Mouse (Mus musculus): ENCODE data around the gene Aqr. TPM values are rescaled to one million over a fixed set of nuclear protein-coding genes. Genes with fewer than 3 reads are reported as not detected.
"Not testable (repeated sequence)": the region's sequence is repeated elsewhere in the genome, so short reads cannot be mapped to it uniquely, and the experiment has no call there.

The Aqr gene
- 18.4 TPM for polyA plus RNA-seq (2012; fragmentation: generic; extraction: Trizol)

DNA sequence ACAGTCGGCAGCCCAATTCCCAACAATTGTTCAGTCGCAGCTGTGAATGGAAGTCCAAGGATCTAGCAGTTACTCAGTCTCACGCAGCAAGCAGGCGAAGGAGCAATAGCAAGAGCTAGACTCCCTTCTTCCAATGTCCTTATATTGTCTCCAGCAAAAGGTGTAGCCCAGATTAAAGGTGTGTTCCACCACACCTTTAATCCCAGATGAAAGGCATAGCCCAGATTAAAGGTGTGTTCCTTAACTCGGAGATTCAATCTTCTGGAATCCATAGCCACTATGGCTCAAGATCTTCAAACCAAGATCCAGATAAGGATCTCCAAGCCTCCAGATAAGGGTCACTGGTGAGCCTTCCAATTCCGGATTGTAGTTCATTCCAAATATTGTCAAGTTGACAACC is at the start of gene Aqr:
Gene Aqr, minus strand, starts transcription at position 101 of the 400 bp plus-strand sequence.
- not testable (repeated sequence) for H3K27me3 ChIP-seq (ENCODE audit: control insufficient read depth, insufficient read depth, insufficient read length); H3K4me3 ChIP-seq; H3K36me3 ChIP-seq (ENCODE audit: control insufficient read depth, insufficient read depth); H3ac ChIP-seq (ENCODE audit: control insufficient read depth, insufficient read length); H3K79me2 ChIP-seq (ENCODE audit: control insufficient read depth, insufficient read depth); H3K4me2 ChIP-seq (ENCODE audit: low read depth)

GRCm38 (mm10) chr2:114236566-114236965 is 49.7 kb upstream of the Aqr start:
- Histone ChIP-seq H3K27me3 (ENCODE audit: control insufficient read depth, insufficient read depth, insufficient read length) (no peaks in the 10 kb centered on the region), H3K4me3 (no peak overlapping the region), H3ac (ENCODE audit: control insufficient read depth, insufficient read length) (no peak overlapping the region), H3K4me2 (ENCODE audit: low read depth) (no peak overlapping the region), H3K36me3 (ENCODE audit: control insufficient read depth, insufficient read depth) (no peaks in the 10 kb centered on the region), H3K79me2 (ENCODE audit: control insufficient read depth, insufficient read depth) (no peaks in the 10 kb centered on the region)
- no peak for TF ChIP-seq CEBPB (IDR thresholded peaks at IDR 0.05; ENCODE audit: insufficient read depth, poor library complexity, severe bottlenecking)

- Histone ChIP-seq H3K4me2 (ENCODE audit: low read depth) (no peak overlapping the region), H3K36me3 (ENCODE audit: control insufficient read depth, insufficient read depth) (no peaks in the 10 kb centered on the region), H3K79me2 (ENCODE audit: control insufficient read depth, insufficient read depth) (no peaks in the 10 kb centered on the region), H3K27me3 (ENCODE audit: control insufficient read depth, insufficient read depth, insufficient read length) (no peaks in the 10 kb centered on the region), H3ac (ENCODE audit: control insufficient read depth, insufficient read length) (no peak overlapping the region), H3K4me3 (no peak overlapping the region)
- TF ChIP-seq E2F4 (IDR thresholded peaks at IDR 0.05; ENCODE audit: insufficient read depth) (no peak), POLR2AphosphoS2 (IDR thresholded peaks at IDR 0.05; ENCODE audit: insufficient read length, low read depth) (no peak), TCF12 (IDR thresholded peaks at IDR 0.05; ENCODE audit: insufficient read depth, poor library complexity, severe bottlenecking) (no peak), SRF (IDR thresholded peaks at IDR 0.05; ENCODE audit: control insufficient read depth, insufficient read length, low read depth) (no peak), REST (IDR thresholded peaks at IDR 0.05; ENCODE audit: insufficient read depth, insufficient read length) (no peak), TCF3 (IDR thresholded peaks at IDR 0.05; ENCODE audit: insufficient read length, low read depth) (no peak), MYOG (IDR thresholded peaks at IDR 0.05; ENCODE audit: control insufficient read depth in 1 of 3, insufficient read depth in 1 of 3, insufficient read length in 2 of 3, low read depth in 2 of 3) (no peak), USF1 (IDR thresholded peaks at IDR 0.05; ENCODE audit: low read depth) (no peak), CEBPB (IDR thresholded peaks at IDR 0.05; ENCODE audit: insufficient read depth, poor library complexity, severe bottlenecking) (no peak)
Observed at GRCm38 (mm10) chr2:114235584-114235983, 48.8 kb upstream of the Aqr start.

DNA sequence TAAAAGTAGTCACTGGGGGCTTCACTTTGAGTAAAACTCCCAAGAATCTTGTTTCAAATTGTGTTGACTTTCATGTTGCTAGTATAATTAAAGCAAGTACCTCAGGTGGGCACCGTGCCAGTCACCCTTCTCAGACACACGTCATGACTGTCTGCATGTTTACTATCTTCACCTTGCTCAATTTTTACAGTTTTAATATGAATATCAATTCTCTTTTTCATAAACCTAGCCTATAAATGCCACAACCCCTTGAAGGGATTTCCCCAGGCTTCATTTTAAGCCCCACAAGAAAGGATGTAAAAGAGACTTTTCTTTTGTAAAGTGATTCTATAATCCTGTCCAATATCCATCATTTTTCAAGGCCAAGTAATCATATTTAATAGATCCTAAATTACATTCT is 44.4 kb upstream of the Aqr start:
- TF ChIP-seq MAX (IDR thresholded peaks at IDR 0.05; ENCODE audit: low read depth) (no peak), E2F4 (IDR thresholded peaks at IDR 0.05; ENCODE audit: insufficient read depth) (no peak), POLR2AphosphoS2 (IDR thresholded peaks at IDR 0.05; ENCODE audit: insufficient read length, low read depth) (no peak), CEBPB (IDR thresholded peaks at IDR 0.05; ENCODE audit: insufficient read depth, poor library complexity, severe bottlenecking) (no peak), SRF (IDR thresholded peaks at IDR 0.05; ENCODE audit: control insufficient read depth, insufficient read length, low read depth) (no peak), USF1 (IDR thresholded peaks at IDR 0.05; ENCODE audit: low read depth) (no peak), MYOG (IDR thresholded peaks at IDR 0.05; ENCODE audit: control insufficient read depth in 1 of 3, insufficient read depth in 1 of 3, insufficient read length in 2 of 3, low read depth in 2 of 3) (no peak), POLR2A (IDR thresholded peaks at IDR 0.05; ENCODE audit: insufficient read length, low read depth) (no peak), TCF3 (IDR thresholded peaks at IDR 0.05; ENCODE audit: insufficient read length, low read depth) (no peak), MYOD1 (IDR thresholded peaks at IDR 0.05; ENCODE audit: control insufficient read depth in 1 of 3, insufficient read length in 2 of 3, low read depth in 2 of 3) (no peak), TCF12 (IDR thresholded peaks at IDR 0.05; ENCODE audit: insufficient read depth, poor library complexity, severe bottlenecking) (no peak), REST (IDR thresholded peaks at IDR 0.05; ENCODE audit: insufficient read depth, insufficient read length) (no peak)
- H3K27me3 ChIP-seq (ENCODE audit: control insufficient read depth, insufficient read depth, insufficient read length) = no peaks in the 10 kb centered on the region
- no peaks in the 10 kb centered on the region for H3K79me2 ChIP-seq (ENCODE audit: control insufficient read depth, insufficient read depth)
- H3K4me2 ChIP-seq (ENCODE audit: low read depth) = no peak overlapping the region
- no peaks in the 10 kb centered on the region for H3K36me3 ChIP-seq (ENCODE audit: control insufficient read depth, insufficient read depth)
- H3ac ChIP-seq (ENCODE audit: control insufficient read depth, insufficient read length) = no peak overlapping the region
- H3K4me3 ChIP-seq = no peak overlapping the region

DNA sequence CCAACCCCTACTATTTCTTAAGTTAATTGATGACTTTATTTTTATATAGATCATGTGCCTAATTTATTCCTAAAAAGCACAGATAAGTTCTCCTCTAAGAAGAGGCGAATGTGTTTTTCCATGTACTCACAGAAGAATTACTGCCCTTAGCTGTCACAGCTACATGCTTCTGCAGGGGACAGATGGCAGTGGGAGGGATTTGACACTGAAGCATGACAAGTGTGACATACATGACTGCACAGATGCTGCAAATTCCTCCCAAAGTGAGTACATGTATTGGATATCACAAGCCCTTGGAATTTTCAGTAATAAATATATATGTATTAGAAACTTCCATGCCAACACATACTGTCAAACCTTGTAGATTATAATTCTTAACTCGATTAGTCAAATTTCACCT is 41.8 kb upstream of the Aqr start:
- no peaks in the 10 kb centered on the region for H3K36me3 ChIP-seq (ENCODE audit: control insufficient read depth, insufficient read depth)
- H3K79me2 ChIP-seq (ENCODE audit: control insufficient read depth, insufficient read depth) = no peaks in the 10 kb centered on the region
- no peak overlapping the region for H3K4me2 ChIP-seq (ENCODE audit: low read depth)
- no peak overlapping the region for H3ac ChIP-seq (ENCODE audit: control insufficient read depth, insufficient read length)
- H3K4me3 ChIP-seq = no peak overlapping the region
- no peaks in the 10 kb centered on the region for H3K27me3 ChIP-seq (ENCODE audit: control insufficient read depth, insufficient read depth, insufficient read length)
- no peak for TF ChIP-seq POLR2A (IDR thresholded peaks at IDR 0.05; ENCODE audit: insufficient read length, low read depth)
- no peak for TF ChIP-seq TCF12 (IDR thresholded peaks at IDR 0.05; ENCODE audit: insufficient read depth, poor library complexity, severe bottlenecking)
- no peak for TF ChIP-seq MYOG (IDR thresholded peaks at IDR 0.05; ENCODE audit: control insufficient read depth in 1 of 3, insufficient read depth in 1 of 3, insufficient read length in 2 of 3, low read depth in 2 of 3)
- no peak for TF ChIP-seq TCF3 (IDR thresholded peaks at IDR 0.05; ENCODE audit: insufficient read length, low read depth)
- TF ChIP-seq MAX (IDR thresholded peaks at IDR 0.05; ENCODE audit: low read depth) = no peak
- no peak for TF ChIP-seq SRF (IDR thresholded peaks at IDR 0.05; ENCODE audit: control insufficient read depth, insufficient read length, low read depth)
- no peak for TF ChIP-seq USF1 (IDR thresholded peaks at IDR 0.05; ENCODE audit: low read depth)

- Histone ChIP-seq H3ac (ENCODE audit: control insufficient read depth, insufficient read length) (no peak overlapping the region), H3K4me2 (ENCODE audit: low read depth) (no peak overlapping the region), H3K36me3 (ENCODE audit: control insufficient read depth, insufficient read depth) (no peaks in the 10 kb centered on the region), H3K27me3 (ENCODE audit: control insufficient read depth, insufficient read depth, insufficient read length) (peaks cover 5% of the 10 kb centered on the region), H3K79me2 (ENCODE audit: control insufficient read depth, insufficient read depth) (peaks cover 16% of the 10 kb centered on the region), H3K4me3 (no peak overlapping the region)
- no peak for TF ChIP-seq SRF (IDR thresholded peaks at IDR 0.05; ENCODE audit: control insufficient read depth, insufficient read length, low read depth)
Observed at GRCm38 (mm10) chr2:114205036-114205435, 18.2 kb upstream of the Aqr start.

Data from myocyte (in vitro differentiated cells).